17 mouse cellular contexts compared by ENCODE assay signal in genomic region chr8:92066435-92066834, GRCm38 (mm10).
DNase-seq lines count a peak whose midpoint lies in the region; ATAC-seq lines count a peak whose summit lies in the region.
"Had no signal": no experiment of that assay in that cellular context is flagged by ENCODE, and none has a peak within 500 bp of the region (broad histone marks: within the 10 kb centered on the region; RNA-seq: fewer than 3 reads in every experiment).

No protein-coding gene starts in this region.

- DNase-seq in hindbrain, embryonic 11.5 days (ENCODE audit: low spot score): no peak
- peak; percentile 33 for DNase-seq in embryo, embryonic 9.5 days (ENCODE audit: extremely low spot score)
- DNase-seq in lung, postnatal 36 days: no peak
- no peak for DNase-seq in adrenal gland, postnatal 36 days
- DNase-seq: adrenal gland, postnatal 25 days; cerebellum, adult 11 months; gastrocnemius, postnatal 36 days; right cerebral cortex, postnatal 14 days had no signal

- H3K9me3 ChIP-seq in hindbrain, embryonic 11.5 days (ENCODE audit: control insufficient read depth, low read length): no peaks in the 10 kb centered on the region
- H3K9me3 ChIP-seq in hindbrain, embryonic 16.5 days (ENCODE audit: control insufficient read depth, low read length): no peaks in the 10 kb centered on the region
- H3K9me3 ChIP-seq in forebrain, embryonic 16.5 days (ENCODE audit: control insufficient read depth, low read length): no peaks in the 10 kb centered on the region
- no peaks in the 10 kb centered on the region for H3K9me3 ChIP-seq in midbrain, embryonic 16.5 days (replicated peaks; ENCODE audit: control insufficient read depth, low read length, poor library complexity, severe bottlenecking)
- H3K9me3 ChIP-seq: heart, embryonic 13.5 days; kidney, embryonic 15.5 days; limb, embryonic 15.5 days had no signal

- H3K27ac ChIP-seq in hindbrain, embryonic 11.5 days (ENCODE audit: low read depth, low read length): 0 out of 2 replicates have a peak overlapping the region, but pooled peaks have one; percentile 17
- H3K27ac ChIP-seq in hindbrain, embryonic 16.5 days (ENCODE audit: low read depth, low read length): no peak overlapping the region
- H3K27ac ChIP-seq in forebrain, embryonic 16.5 days (ENCODE audit: low read length): no peak overlapping the region
- H3K27ac ChIP-seq in midbrain, embryonic 16.5 days (ENCODE audit: low read length): no peak overlapping the region
- H3K27ac ChIP-seq: heart, embryonic 13.5 days; kidney, embryonic 15.5 days; layer of hippocampus, adult 2 months; limb, embryonic 15.5 days had no signal

- H3K36me3 ChIP-seq in hindbrain, embryonic 11.5 days (ENCODE audit: control insufficient read depth, insufficient read depth, low read length): no peaks in the 10 kb centered on the region
- H3K36me3 ChIP-seq in hindbrain, embryonic 16.5 days (ENCODE audit: control insufficient read depth, insufficient read depth, low read length): no peaks in the 10 kb centered on the region
- H3K36me3 ChIP-seq in forebrain, embryonic 16.5 days (ENCODE audit: control insufficient read depth, insufficient read depth): no peaks in the 10 kb centered on the region
- no peaks in the 10 kb centered on the region for H3K36me3 ChIP-seq in midbrain, embryonic 16.5 days (ENCODE audit: control insufficient read depth, insufficient read depth, low read length)
- H3K36me3 ChIP-seq: G1E; heart, embryonic 13.5 days; kidney, embryonic 15.5 days; limb, embryonic 15.5 days had no signal

- H3K4me1 ChIP-seq in hindbrain, embryonic 11.5 days (replicated peaks; ENCODE audit: control insufficient read depth, insufficient read depth, low read length): peaks cover 11% of the 10 kb centered on the region
- H3K4me1 ChIP-seq in hindbrain, embryonic 16.5 days (ENCODE audit: control insufficient read depth, insufficient read depth, low read depth, low read length): peaks cover 7% of the 10 kb centered on the region
- H3K4me1 ChIP-seq in forebrain, embryonic 16.5 days (replicated peaks; ENCODE audit: control insufficient read depth, insufficient read depth, low read length): peaks cover 7% of the 10 kb centered on the region
- peaks cover 8% of the 10 kb centered on the region; the same call in 1 of the 2 replicates for H3K4me1 ChIP-seq in midbrain, embryonic 16.5 days (ENCODE audit: control insufficient read depth, insufficient read depth, low read length)

- H3K4me2 ChIP-seq in hindbrain, embryonic 11.5 days (replicated peaks; ENCODE audit: low read depth, low read length): no peak overlapping the region
- H3K4me2 ChIP-seq in hindbrain, embryonic 16.5 days (ENCODE audit: low read length): no peak overlapping the region
- H3K4me2 ChIP-seq in forebrain, embryonic 16.5 days (ENCODE audit: low read length): no peak overlapping the region
- no peak overlapping the region for H3K4me2 ChIP-seq in midbrain, embryonic 16.5 days (ENCODE audit: low read length)
- H3K4me2 ChIP-seq: heart, embryonic 13.5 days; kidney, embryonic 15.5 days; limb, embryonic 15.5 days had no signal

- 24% methylated on average over 8 of the region's 8 CpGs for WGBS in hindbrain, embryonic 11.5 days
- WGBS in hindbrain, embryonic 16.5 days: 34% methylated on average over 8 of the region's 8 CpGs
- 14% methylated on average over 8 of the region's 8 CpGs for WGBS in forebrain, embryonic 16.5 days
- WGBS in midbrain, embryonic 16.5 days: 35% methylated on average over 8 of the region's 8 CpGs

- H3K27me3 ChIP-seq in hindbrain, embryonic 11.5 days (ENCODE audit: control insufficient read depth, insufficient read depth, low read length): peaks cover 4% of the 10 kb centered on the region; the same call in 1 of the 2 replicates
- peaks cover 8% of the 10 kb centered on the region for H3K27me3 ChIP-seq in hindbrain, embryonic 16.5 days (replicated peaks; ENCODE audit: control insufficient read depth, insufficient read depth, low read length)
- peaks cover 62% of the 10 kb centered on the region for H3K27me3 ChIP-seq in forebrain, embryonic 16.5 days (replicated peaks; ENCODE audit: control insufficient read depth, insufficient read depth, low read length)
- peaks cover 8% of the 10 kb centered on the region for H3K27me3 ChIP-seq in midbrain, embryonic 16.5 days (ENCODE audit: control insufficient read depth, insufficient read depth, low read depth, low read length)

- peak; percentile 65 for ATAC-seq in hindbrain, embryonic 11.5 days (ENCODE audit: low FRiP score)
- ATAC-seq in hindbrain, embryonic 16.5 days: no peak; the same call in 1 of the 2 replicates
- peak; percentile 73 for ATAC-seq in forebrain, embryonic 16.5 days
- ATAC-seq in midbrain, embryonic 16.5 days: 0 out of 2 replicates have a peak, but pooled peaks have one; percentile 46

- no peak overlapping the region for H3K9ac ChIP-seq in hindbrain, embryonic 11.5 days (ENCODE audit: low read depth, low read length)
- H3K9ac ChIP-seq in hindbrain, embryonic 16.5 days (ENCODE audit: low read depth, low read length): no peak overlapping the region
- H3K9ac ChIP-seq in forebrain, embryonic 16.5 days (replicated peaks; ENCODE audit: low read depth, low read length): no peak overlapping the region
- no peak overlapping the region for H3K9ac ChIP-seq in midbrain, embryonic 16.5 days (ENCODE audit: low read depth, low read length)
- H3K9ac ChIP-seq: heart, embryonic 13.5 days; kidney, embryonic 15.5 days; limb, embryonic 15.5 days; lung, embryonic 14.5 days had no signal

- no peak overlapping the region for H3K4me3 ChIP-seq in hindbrain, embryonic 11.5 days (ENCODE audit: low read depth, low read length)
- no peak overlapping the region for H3K4me3 ChIP-seq in hindbrain, embryonic 16.5 days (ENCODE audit: low read length)
- H3K4me3 ChIP-seq in forebrain, embryonic 16.5 days (replicated peaks; ENCODE audit: low read length): no peak overlapping the region
- H3K4me3 ChIP-seq in midbrain, embryonic 16.5 days (ENCODE audit: low read depth, low read length): no peak overlapping the region
- H3K4me3 ChIP-seq: heart, embryonic 13.5 days; kidney, embryonic 15.5 days; layer of hippocampus, adult 2 months; limb, embryonic 15.5 days had no signal
